Mouse (Mus musculus): Measurements from ENCODE around the gene Poc1b.

- TF ChIP-seq CTCF (IDR thresholded peaks at IDR 0.05; ENCODE audit: low read depth) (no peak), EP300 (IDR thresholded peaks at IDR 0.05; ENCODE audit: low read depth) (no peak)
These were observed 117.4 kb downstream of the Poc1b start for GRCm38 (mm10) chr10:99224218-99224617.
